Mouse (Mus musculus) ES-E14 (cell line): Measurements from ENCODE around the gene H2afj. TPM values are rescaled to one million over a fixed set of nuclear protein-coding genes. Genes with fewer than 3 reads are reported as not detected.
"Not testable (repeated sequence)": the region's sequence is repeated elsewhere in the genome, so short reads cannot be mapped to it uniquely, and the experiment has no call there.

Source experiments
- DNase-seq: peaks from one replicate; pipeline ENCODE4 v3.0.0-alpha.2; 2013; ENCODE audit warnings: low read depth, low spot score
- H3K27ac ChIP-seq: 2 replicates; pipeline ENCODE4 v1.5.1; 2012; ENCODE audit warnings: low read depth, mild to moderate bottlenecking, low read length, moderate library complexity, mixed read lengths; ENCODE audit not compliant: poor library complexity, insufficient read depth, severe bottlenecking
- H3K36me3 ChIP-seq: 2 replicates; pipeline ENCODE4 v1.6.1; 2012; ENCODE audit warnings: mild to moderate bottlenecking, low read length, moderate library complexity, mixed read lengths; ENCODE audit not compliant: control insufficient read depth, poor library complexity, insufficient read depth, severe bottlenecking
- H3K4me1 ChIP-seq, 2 experiments: fragments of 150-350 bp in 1 of 2; sonication (generic) in 1 of 2; 2 replicates each; pipeline ENCODE4 v1.6.1; 2012; ENCODE audit warnings: low read length in 2 of 2, mild to moderate bottlenecking in 1 of 2, mixed read lengths in 1 of 2; ENCODE audit not compliant: control insufficient read depth in 2 of 2, insufficient read depth in 2 of 2, poor library complexity in 1 of 2
- H3K4me3 ChIP-seq, 2 experiments: fragments of 150-350 bp in 1 of 2; sonication (generic) in 1 of 2; 2 replicates each; pipeline ENCODE4 v1.5.1; 2012; ENCODE audit warnings: low read length in 2 of 2, low read depth in 1 of 2, mild to moderate bottlenecking in 1 of 2, mixed read lengths in 1 of 2; ENCODE audit not compliant: insufficient read depth in 1 of 2, poor library complexity in 1 of 2, severe bottlenecking in 1 of 2
- H3K9ac ChIP-seq: 2 replicates; pipeline ENCODE4 v1.6.1; 2012; ENCODE audit warnings: low read depth, mild to moderate bottlenecking, low read length, mixed read lengths; ENCODE audit not compliant: poor library complexity, insufficient read depth, severe bottlenecking
- H3K9me3 ChIP-seq: fragments of 150-350 bp; sonication (generic); 2 replicates; pipeline ENCODE4 v1.6.1; 2012; ENCODE audit warnings: low read depth, mild to moderate bottlenecking, low read length; ENCODE audit not compliant: control insufficient read depth, insufficient read depth
- CHD2 ChIP-seq: IDR thresholded peaks from 2 replicates; pipeline ENCODE4 v1.6.1; 2014; ENCODE audit warnings: mild to moderate bottlenecking, low read depth, low read length, inconsistent platforms
- HCFC1 ChIP-seq: IDR thresholded peaks from 2 replicates; pipeline ENCODE4 v1.6.1; 2012; ENCODE audit warnings: low read length, inconsistent platforms, borderline replicate concordance; ENCODE audit not compliant: insufficient read depth
- MAFK ChIP-seq: IDR thresholded peaks from 2 replicates; pipeline ENCODE4 v1.6.1; 2014; ENCODE audit warnings: mild to moderate bottlenecking, low read depth, low read length, inconsistent platforms; ENCODE audit not compliant: insufficient read depth
- ZC3H11A ChIP-seq: IDR thresholded peaks from 2 replicates; pipeline ENCODE4 v1.6.1; 2012; ENCODE audit warnings: low read depth, mild to moderate bottlenecking, inconsistent platforms, low read length, borderline replicate concordance
- ZNF384 ChIP-seq: IDR thresholded peaks from 2 replicates; pipeline ENCODE4 v1.6.1; 2012; ENCODE audit warnings: low read depth, low read length, inconsistent platforms
- in situ Hi-C, 2 experiments: fragments of 600-800 bp; cut with MboI; formaldehyde crosslinking; loops; one replicate each; pipeline ENCODE4 v1.15.1; 2025; ENCODE audit warnings: low sequenced_read_pairs in 2 of 2, inconsistent platforms in 1 of 2; ENCODE audit not compliant: unreplicated experiment in 2 of 2
- total RNA-seq: library from RNA; depleted of rRNA; stranded (reverse); fragments of 300-350 nt; gene quantifications from 2 replicates; pipeline ENCODE4 v1.2.3, GENCODE M21; 2012

The H2afj gene
- total RNA-seq, 1 experiment: 185 TPM

DNA sequence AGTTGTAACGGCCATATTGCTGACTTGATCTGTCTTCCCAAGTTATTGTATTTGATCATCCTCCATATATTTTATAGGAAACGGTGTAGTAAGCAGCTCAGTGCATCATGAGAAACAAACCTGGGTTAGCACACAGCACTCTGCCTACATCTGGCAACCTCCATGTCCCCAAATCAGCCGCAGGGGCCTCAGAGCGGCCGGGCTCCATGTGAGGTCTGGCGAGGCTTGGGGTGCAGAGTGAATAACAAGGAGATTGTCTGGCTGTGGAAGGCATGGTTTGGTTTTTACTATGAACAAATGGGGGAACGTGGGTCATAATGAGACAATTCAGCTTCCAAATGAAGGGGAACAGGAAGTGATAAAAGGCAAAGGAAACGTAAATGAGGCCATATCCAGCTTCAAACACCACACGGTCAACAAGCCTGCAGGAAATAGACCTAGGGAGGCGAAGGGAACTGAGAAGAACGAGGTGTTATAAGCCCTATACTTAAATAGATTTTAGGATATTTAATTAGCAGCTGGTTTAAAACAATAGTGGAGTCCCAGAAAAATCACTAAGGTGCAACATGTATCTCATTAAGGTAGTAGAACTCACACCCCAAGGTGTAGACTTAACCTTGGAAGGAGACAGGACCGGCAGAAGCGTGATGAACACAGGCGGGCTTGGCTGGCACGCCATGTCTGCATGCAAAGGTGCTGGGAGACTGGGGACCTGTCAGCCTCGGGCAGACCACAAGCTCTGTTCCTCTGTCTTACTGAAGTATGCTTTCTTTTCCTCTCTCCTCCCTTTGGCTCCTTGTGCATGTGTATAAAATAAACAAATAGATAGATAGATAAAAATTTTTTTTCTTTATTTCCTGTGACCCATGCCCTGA lies 14.9 kb upstream of the H2afj start:
- no peaks in the 10 kb centered on the region for H3K9me3 ChIP-seq
- no peak for DNase-seq
- H3K4me3 ChIP-seq: no peak overlapping the region
- no peaks in the 10 kb centered on the region for H3K36me3 ChIP-seq
- H3K9ac ChIP-seq: no peak overlapping the region
- no peak overlapping the region for H3K27ac ChIP-seq
- TF ChIP-seq ZC3H11A: no peak
- TF ChIP-seq CHD2: no peak
- no peak for TF ChIP-seq HCFC1
- no peak for TF ChIP-seq MAFK
- no peaks in the 10 kb centered on the region for H3K4me1 ChIP-seq
- in situ Hi-C loops: no loop called here

DNA sequence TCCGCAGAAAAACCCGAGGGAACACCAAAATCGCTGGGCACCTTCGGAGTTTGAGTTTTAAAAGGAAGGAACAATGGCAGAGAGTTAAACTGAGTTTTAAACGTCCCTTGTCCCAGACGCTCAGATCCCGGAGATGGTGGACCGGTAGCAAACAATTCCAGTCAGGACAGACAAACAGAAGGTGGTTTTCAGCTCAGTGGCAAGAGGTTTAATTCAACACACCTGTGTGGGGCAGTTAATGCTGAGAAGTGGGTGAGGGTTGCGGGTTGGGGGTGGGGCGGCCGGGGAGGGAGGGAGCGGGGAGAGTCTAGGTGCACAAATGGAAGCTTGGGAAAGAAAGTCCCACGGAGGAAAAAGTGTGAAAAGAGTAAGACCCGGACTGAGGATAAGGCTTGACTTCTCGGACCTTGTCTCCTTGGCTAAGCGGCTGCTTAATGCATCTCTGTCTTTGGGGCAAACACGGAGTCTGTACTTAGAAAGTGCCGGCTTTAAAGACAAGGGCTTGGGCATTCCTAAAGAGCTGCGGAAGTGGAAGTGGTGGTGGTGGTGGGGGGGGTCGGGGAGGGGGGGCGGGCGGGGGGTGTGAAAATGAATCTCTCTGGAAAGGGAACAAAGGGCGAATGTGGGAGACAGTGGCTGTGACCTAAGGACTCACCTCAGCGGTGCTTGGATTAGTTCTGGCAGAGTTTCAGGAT lies 14.1 kb upstream of the H2afj start:
- Histone ChIP-seq H3K9me3 (no peaks in the 10 kb centered on the region), H3K4me3 (no peak overlapping the region; a peak in 1 of 4 replicates), H3K9ac (no peak overlapping the region), H3K4me1 (no peaks in the 10 kb centered on the region), H3K36me3 (no peaks in the 10 kb centered on the region), H3K27ac (no peak overlapping the region)
- in situ Hi-C loops: no loop called here
- TF ChIP-seq MAFK (no peak), HCFC1 (no peak), ZNF384 (no peak), ZC3H11A (no peak), CHD2 (no peak)
- DNase-seq: no peak

DNA sequence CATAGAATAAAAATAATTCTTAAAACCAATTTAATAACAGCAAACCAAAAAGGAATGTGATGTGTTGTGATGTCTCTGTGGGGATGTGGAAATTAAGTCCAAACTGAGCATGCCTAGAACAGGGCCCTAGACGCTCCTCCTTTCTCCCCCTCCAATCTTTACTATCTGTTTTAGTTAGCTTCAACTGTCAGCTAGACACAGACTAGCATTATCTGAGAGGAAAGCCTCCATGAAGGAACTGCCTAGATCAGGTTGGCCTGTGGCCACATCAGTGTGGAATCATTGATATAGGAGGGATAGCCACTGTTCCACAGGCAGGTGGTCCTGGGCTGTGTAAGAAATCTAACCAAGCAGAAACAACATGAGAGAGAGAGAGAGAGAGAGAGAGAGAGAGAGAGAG lies 12.9 kb upstream of the H2afj start:
- no peak overlapping the region for H3K9ac ChIP-seq
- in situ Hi-C loops: no loop called here
- no peaks in the 10 kb centered on the region for H3K9me3 ChIP-seq
- H3K36me3 ChIP-seq: no peaks in the 10 kb centered on the region
- H3K4me3 ChIP-seq: no peak overlapping the region
- H3K27ac ChIP-seq: no peak overlapping the region
- no peak for DNase-seq
- TF ChIP-seq CHD2: no peak
- TF ChIP-seq ZC3H11A: no peak
- H3K4me1 ChIP-seq: no peaks in the 10 kb centered on the region

DNA sequence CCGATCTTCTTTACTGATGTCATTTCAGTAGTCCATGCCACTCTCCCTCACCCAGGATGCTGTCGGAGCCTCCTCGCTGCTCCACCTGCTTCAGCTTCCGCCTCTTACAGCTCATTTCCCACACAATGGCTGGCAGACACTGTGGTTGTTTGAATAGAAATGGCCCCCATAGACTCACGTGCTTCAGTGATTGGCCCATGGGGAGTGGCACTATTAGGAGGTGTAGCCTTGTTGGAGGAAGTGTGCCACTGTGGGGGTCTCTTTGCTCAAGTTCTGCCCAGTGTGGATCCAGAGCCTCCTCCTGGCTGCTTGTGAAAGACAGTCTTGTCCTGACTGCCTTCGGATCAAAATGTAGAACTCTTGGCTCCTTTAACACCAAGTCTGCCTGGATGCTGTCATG lies 12.2 kb upstream of the H2afj start:
- H3K9me3 ChIP-seq: no peaks in the 10 kb centered on the region
- no peak for DNase-seq
- H3K4me1 ChIP-seq: no peaks in the 10 kb centered on the region
- in situ Hi-C loops: no loop called here
- H3K27ac ChIP-seq: no peak overlapping the region
- no peaks in the 10 kb centered on the region for H3K36me3 ChIP-seq
- H3K9ac ChIP-seq: no peak overlapping the region
- no peak overlapping the region for H3K4me3 ChIP-seq
- TF ChIP-seq HCFC1: no peak
- no peak for TF ChIP-seq CHD2
- no peak for TF ChIP-seq MAFK
- no peak for TF ChIP-seq ZNF384
- no peak for TF ChIP-seq ZC3H11A

DNA sequence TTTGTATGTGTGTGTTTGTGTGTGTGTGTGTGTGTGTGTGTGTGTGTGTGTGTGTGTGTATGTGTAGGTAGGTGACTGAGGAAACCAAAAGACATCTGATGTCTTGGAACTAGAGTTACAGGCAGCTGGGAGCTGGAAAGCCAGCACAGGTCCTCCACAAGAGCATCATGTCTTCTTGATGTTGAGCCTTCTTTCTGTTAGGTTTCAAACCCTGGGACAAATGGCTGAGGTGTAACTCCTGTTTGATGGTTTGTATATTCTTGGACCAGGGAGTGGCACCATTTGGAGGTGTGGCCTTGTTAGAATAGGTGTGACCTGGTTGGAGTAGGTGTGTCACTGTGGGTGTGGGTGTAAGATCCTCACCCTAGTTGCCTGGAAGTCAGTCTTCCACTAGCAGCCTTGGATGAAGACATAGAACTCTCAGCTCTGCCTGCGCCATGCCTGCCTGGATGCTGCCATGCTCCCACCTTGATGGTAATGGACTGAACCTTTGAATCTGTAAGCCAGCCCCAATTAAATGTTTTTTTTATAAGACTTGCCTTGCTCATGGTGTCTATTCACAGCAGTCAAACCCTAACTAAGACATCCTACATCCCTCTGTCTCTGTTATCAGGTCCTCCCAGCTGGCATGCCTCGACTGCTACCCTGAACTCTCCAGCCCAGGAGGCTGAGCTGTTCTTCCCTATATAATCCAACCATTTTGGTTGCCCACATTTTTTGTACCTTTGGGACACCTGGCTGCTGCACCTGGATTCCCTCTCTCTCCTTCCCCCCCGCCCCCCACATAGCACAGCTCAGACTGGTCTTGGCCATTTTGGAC lies 10.0 kb upstream of the H2afj start:
- H3K4me3 ChIP-seq, in situ Hi-C loops: not testable (repeated sequence)

More for the DNA sequence above, 10.0 kb upstream of the H2afj start:
- not testable (repeated sequence) for H3K9ac ChIP-seq, H3K9me3 ChIP-seq, H3K36me3 ChIP-seq, H3K27ac ChIP-seq, DNase-seq, H3K4me1 ChIP-seq
